Mouse (Mus musculus) 3134 (cell line): ENCODE data around the gene Krt84.
"Not testable (repeated sequence)": the region's sequence is repeated elsewhere in the genome, so short reads cannot be mapped to it uniquely, and the experiment has no call there.

Source experiments
- DNase-seq: peaks from one replicate; pipeline ENCODE4 v3.0.0-alpha.2; 2011; ENCODE audit warnings: low spot score; ENCODE audit not compliant: insufficient read length; ENCODE audit errors: extremely low read depth

Gene Krt84

DNA sequence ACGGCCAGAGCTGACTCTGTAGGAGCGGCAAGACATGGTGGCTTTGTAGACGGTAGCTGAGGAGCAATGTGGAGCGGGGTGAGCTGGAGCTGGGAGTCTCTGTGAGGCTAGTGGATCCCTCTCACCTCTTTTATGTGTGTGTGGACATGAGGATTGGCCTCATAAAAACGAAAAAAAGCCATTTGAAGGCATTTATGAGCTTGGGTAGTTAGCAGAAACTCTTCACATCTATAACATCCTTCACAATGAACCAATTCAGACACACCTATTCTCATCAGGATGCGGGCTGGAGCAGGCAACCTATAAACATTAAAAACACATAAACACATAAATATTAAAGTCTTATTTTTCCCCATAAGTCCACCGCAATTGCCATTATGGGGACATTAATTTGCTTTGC lies at the start of gene Krt84:
TSS of gene Krt84 (minus strand) at position 101 of the 400 bp plus-strand sequence.
- no peak for DNase-seq

DNA sequence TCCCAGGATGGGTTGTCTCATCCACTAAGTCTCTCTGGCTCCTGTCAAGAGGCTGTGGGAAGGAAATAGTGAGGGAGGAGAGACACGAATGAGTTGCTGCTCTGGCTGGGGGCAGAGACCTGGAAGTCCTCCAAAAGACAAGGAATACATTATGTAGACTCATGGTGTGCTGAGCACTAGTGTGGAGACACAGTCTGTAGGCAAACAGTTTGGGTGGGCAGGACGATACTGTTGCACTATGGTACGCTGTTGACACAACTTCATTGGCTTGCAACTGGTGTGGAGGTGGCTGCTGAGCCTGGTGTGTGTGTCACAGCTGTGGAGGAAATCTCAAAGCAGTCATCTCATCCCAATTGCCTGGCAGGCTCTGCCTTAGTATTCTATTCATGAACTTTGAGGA lies 49.1 kb upstream of the Krt84 start:
- no peak for DNase-seq

DNA sequence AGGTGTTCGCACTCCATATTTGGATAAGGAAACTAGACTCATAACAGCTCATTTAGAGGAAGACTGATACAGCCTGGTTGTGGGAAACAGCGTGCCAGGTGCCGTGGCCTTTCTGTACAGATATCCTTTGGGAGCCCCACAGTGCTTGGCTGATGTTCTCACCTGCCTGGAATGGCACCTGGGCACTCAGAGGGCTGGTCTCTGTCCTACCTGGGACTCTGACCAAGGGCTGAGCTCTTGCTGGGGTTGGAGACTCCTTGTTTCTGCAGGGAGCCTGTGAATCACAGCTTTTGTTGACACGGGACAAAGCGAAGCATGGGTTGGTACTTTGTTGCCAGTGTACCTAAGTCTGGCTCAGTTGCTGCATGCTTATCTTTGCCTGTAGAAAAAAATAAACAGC lies 42.9 kb upstream of the Krt84 start:
- DNase-seq = no peak

DNA sequence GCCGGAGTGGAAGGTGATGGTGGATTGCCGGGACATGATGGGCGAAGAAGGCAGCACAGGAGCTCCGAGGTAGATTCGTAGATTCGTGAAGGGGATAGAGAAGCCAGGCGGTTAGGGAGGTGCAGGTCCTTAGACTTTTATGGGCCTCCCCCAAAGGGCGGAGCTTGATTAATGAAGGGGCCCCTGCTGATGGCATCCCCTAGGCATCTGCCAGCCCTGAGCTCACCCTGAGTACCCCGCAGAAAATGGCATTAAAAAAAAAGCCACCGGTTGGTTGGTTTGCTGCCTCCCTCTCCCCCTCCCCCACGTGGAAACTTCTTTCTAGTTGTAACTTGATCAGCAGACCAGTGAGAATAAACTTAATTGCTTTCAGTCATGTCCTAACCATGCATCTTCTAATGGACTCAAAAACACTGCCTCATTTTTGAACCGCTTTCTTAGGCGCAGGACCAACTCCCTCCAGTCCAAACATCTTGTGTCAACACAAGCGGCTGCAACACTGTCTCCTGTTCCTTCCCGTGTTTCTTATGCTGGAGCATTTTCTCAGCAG lies 41.3 kb upstream of the Krt84 start, which contains the start of gene Krt75:
TSS of gene Krt75 (minus strand) at position 109 of the 550 bp plus-strand sequence.
- DNase-seq = no peak

DNA sequence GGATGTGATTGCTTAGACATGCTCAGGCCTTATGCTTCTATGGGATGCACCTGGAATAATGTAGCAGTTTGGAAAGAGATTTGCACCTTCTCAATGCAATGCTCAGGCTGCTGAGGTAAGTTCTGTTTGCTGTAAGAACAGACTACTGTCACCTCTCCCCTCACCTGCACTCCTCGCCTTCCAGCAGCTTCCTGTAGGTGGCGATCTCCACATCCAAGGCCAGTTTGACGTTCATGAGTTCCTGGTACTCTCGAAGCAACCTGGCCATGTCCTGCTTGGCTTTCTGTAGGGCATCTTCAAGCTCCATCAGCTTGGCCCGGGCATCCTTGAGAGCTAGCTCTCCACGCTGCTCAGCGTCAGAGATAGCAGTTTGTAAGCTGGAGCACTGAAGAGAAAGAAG lies 35.2 kb upstream of the Krt84 start:
- no peak for DNase-seq

DNA sequence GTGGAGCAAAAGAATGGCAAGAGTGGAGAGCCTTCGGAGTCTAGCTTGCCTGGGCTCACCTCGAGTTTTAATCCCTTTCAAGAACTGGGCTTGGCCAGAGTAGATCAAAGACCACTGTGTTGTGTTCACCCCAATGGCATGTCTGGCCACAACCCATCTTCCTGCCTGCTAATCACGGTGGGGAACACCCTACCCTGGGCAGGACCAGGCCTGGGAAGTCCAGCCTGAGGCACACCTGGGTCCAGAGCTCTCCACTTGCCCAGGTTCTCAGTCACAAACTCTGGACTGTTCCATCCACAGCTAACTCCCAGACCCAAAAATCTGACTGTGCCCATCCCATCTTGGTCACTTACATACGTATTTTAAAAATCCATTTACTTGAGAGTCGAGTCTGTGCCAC lies 30.2 kb upstream of the Krt84 start, which contains the start of gene Krt90:
TSS of gene Krt90 (minus strand) at position 101 of the 400 bp plus-strand sequence.
- no peak for DNase-seq

DNA sequence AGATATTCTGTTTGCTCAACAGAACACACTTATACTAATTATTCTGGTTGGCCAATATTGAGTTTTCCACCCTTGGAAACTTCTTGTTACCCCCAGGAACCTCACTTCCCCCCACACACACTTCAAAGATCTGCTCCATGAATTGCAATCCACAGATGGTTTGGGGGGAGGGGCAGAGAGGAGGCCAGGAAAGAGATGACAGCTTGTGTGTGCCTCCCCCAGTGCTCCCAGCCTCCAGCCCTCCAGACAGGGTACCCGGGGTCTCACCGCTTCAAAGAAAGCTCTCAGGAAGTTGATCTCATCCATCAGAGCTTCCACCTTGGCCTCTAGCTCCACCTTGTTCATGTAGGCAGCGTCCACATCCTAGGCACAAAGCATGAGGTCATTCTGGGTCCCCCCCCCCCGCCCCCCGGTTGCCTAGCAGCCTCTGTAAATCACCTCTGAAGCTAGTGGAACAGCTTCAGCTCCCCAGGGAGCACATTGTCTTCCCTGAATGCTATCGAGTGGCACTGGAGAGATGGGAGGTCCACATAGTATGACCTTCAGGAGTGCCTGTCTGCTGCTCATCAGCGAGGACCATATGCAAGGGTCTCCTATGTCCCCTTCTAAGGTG lies 25.5 kb upstream of the Krt84 start:
- DNase-seq = no peak

DNA sequence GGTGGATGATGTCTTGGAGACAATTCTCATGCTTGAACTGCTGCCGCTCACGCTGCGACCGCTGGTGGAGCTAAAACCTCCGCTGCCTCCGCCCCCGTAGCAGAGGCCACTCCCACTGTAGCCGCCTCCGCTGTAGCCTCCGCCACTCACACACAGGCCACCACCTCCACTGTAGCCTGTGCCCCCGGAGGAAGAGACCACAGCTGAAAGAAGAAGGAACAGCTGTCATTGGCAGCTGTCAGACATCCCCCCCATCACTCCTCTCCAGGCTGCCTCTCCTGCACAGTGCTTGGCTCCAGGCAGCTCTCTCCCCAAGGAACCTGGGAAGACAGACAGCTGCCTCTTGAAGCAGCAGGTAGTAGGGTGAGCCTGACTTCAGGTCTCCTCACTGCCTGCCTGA lies 20.5 kb upstream of the Krt84 start:
- DNase-seq = no peak

DNA sequence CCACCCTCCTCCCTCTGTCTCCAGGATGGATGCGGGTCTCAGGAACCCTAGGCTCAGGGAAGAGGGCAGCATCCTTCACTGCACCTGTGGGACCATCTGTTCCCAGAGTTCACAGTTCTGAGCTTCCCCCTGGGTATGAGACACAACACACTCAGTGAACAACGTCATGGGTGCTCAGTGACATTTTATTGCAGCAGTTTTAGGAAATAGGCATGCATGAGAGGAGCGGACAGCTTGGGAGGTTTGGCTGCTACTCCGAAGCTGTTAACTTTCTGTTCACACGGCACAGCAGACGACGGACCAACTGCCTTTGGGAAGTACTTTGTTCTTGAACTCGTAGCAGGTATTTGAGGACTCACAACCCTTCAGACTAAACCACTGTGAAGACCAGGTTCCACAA lies 19.6 kb upstream of the Krt84 start:
- DNase-seq = no peak

DNA sequence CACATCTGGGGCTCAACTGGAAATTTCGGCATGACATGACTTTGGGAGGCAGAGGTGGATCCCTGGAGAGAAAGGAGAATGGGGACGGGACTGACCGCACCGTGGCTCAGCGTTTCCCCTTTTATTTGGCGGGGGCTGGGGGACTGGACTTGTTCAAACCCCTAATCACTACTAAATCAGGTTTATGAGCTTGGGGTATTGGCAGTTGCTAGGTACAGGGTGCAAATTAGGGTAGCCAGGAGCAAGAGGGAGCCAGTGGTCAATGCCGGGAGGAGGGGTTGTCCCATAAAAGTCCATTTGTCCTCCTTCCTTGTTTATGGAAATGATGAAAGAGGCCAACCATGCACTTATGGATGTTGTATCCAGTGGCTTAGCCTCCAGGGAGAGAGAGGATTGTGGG lies 17.9 kb upstream of the Krt84 start, which contains the start of gene Krt82:
TSS of gene Krt82 (minus strand) at position 101 of the 400 bp plus-strand sequence.
- DNase-seq = no peak

DNA sequence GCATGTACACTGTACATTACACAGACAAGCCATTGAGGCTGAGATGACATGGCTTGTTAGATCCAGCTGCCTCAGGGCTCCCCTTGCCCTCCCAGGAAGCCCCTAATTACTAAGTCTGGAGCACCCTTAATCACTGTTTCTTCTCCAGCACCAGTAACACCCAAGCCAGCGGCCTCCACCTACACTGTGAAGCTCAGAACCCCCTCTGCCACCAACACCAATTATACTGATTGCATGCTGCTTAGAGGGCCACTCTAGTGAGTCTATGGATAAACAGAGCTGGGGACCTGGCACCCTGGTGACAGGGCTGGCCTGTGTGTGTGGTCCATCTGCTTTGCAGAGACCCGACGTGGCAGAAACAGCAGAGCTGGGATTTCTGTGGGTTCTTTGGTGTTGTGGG lies 11.9 kb upstream of the Krt84 start:
- DNase-seq = no peak

DNA sequence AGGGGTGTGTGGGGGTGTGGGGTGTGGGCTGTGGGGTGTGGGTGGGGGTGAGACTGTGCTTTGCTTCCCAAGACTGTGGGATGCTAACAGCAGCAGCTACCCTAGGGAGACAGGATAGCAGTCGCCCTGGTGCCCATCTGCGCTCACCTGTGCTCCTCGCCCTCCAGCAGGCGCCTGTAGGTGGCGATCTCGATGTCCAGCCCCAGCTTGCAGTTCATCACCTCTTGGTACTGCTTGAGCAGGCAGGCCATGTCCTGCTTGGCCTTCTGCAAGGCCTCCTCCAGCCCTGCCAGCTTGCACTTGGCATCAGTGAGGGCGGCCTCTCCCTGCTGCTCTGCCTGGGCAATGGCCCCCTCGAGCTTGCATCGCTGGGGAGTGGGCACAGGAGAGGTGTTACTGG lies 9.9 kb upstream of the Krt84 start:
- no peak for DNase-seq

DNA sequence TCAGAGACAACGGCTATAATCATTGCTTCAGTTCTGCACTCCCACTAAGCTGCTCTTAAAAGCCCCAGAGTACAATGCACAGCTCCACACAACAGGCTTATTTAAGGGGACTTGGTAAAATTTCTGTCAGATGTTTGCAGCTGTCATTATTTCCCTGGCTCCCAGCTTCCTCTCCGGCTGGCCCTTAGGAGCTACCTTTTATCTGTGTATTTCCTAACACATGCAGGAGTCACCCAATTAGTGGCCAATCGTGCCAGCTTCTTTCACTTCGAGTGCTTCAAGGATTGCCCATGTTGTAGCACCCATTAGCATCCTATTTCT lies 5.9 kb upstream of the Krt84 start:
- no peak for DNase-seq

DNA sequence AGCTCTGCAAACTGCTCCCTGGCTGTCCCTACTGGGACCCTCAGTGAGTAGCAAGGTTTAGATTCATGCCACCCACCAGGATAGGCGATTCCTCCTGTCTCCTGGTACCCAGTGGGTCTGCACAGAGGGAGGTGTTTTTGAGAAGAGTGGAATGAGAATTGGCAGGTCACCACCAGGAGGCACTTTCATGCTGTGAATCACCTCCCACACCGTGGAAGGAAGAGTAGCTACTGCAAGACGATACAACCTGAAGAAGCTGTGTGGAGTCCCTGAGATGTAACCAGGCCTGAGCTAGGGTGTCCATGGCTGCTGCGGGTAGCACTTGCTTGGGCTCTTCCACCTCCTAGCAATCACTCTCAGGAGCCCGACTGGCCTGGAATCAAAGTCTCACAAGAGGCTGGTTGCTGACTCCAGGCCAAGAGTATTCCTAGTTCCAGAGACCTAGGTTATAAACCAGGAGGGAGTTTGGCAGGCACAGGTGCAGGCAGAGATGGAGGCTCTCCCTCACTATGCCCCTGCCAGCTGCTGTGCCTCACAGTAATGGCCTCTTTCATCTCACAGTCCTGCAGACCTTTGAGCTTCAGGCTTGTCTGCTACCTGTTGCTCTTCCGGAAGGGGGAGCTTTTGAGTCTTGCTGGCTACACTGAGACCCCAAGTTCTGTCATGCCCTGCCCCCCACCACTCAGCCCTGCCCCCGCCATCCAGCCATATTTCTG lies 5.4 kb upstream of the Krt84 start:
- no peak for DNase-seq

DNA sequence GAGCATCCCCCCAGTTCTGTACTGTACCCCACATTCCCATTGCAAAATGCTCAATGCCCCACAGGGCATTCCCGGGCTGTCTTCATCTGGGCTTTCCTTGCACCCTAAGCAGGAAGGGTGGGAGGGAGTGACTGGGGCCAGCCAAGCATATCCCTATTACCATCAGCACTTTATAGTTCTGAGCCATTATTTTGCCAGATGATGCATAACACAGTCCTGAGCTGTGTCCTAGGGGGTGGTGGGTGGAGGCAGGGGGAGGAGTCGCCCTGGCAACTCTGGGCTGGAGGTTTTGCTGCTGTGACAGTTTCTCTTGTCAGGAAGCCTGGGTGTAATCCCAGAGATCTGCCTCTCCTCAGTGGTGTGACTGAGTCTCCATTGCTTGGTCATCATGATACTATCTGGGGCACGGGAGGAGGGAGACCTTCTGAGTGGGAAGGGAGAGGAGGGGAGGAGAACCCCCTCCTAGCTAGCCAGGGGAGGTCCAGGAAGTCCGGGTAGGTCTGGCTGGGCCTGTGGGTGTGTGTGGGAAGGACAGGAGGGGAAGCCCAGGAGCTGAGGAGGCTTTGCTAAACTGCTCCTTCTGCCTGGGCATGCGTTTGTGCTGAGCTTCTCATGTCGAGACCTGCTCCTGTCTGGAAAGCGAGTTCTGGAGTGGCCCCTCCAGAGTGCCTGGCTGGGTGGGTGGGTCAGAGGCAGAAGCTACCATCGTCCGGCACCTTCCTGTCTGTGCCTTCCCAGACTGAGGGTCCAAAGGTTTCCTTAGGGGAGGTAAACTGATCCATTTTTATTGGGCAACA lies 3.6 kb upstream of the Krt84 start:
- no peak for DNase-seq

DNA sequence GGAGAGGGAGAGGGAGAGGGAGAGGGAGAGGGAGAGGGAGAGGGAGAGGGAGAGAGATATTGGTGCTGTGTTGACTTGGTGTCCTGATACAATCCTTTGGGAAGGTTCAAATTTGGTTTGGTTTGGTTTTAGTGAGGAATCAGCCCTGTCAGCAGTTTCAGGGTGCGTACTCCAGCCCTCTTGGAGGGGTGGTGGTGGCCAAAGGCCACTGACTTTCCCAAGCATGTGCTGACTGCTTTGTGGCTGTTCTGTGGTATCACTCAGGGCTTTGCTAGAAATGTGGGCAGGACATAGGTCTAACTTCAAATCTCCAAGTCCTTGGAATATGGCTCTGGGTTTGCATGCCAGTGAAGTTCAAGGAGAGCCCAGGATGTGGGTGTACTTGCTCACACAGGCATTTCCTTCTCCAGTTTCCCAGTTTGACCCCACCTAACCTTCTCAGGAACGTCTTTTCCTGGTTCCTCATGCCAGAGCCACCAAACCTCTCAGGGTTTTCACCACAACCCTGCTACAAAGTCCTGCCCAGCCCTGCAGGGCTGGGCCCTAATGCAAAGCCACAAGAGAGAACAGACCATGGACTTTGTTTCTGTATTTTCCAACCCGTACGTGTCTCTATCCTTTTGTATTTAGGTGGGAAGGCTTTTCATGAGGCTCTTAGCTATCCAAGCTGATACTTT lies 9.9 kb downstream of the Krt84 start:
- no peak for DNase-seq

DNA sequence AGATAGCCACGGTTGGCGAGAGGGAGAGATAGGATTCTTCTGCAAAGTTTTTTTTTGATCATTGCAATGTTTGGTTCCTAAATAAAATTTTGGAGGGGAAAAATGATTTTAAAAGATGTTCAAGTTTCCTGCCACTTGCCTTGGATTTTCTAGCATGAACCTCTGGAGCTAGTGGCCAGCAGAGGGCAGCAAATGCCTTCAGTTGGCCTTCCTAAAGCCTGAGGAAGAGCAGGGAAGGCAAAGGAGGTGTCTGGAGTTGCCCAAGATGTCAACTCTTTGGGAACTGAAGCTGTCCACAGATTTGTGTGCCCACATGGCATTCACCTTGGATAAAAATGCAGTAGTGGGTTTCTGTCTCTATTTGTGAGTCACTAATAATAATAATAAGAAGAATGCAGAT lies 12.8 kb downstream of the Krt84 start:
- no peak for DNase-seq

DNA sequence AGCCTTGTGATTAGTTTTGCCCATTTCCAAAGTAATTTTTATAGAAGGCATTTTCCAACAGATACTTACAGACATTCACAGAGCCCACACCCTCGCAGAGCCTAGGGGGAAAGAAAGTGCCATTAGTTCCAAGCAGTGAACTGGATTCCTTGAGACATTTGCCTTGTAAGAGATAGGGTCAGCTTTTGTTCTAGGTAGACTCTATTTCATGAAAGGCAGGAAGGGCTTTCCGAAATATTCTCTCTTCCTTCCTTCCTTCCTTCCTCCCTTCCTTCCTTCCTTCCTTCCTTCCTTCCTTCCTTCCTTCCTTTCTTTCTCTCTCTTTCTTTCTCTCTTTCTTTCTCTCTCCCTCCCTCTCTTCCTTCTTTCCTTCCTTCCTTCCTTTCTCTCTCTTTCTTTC lies 15.5 kb downstream of the Krt84 start, which contains the start of gene Gm49425:
TSS of gene Gm49425 (minus strand) at position 101 of the 400 bp plus-strand sequence.
- not testable (repeated sequence) for DNase-seq

DNA sequence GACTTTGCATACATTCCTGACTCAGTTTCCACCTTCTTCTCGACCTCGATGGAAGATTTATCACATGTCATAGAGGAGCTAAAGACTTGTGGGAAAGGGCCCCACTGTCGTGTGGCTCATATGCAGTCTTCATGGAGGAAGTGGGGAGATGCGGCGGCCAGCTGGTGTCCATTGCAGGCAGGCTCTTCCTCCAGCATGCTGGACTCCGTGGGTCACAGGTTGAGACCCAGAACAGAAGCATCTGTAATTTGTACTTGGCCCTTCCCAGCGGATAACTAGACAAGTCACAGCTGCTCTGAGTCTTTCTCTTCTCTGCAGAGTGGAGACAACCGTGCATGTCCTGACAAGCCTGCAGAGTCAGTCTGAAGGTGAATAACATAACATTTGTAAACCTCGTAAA lies 24.4 kb downstream of the Krt84 start:
- DNase-seq = no peak

DNA sequence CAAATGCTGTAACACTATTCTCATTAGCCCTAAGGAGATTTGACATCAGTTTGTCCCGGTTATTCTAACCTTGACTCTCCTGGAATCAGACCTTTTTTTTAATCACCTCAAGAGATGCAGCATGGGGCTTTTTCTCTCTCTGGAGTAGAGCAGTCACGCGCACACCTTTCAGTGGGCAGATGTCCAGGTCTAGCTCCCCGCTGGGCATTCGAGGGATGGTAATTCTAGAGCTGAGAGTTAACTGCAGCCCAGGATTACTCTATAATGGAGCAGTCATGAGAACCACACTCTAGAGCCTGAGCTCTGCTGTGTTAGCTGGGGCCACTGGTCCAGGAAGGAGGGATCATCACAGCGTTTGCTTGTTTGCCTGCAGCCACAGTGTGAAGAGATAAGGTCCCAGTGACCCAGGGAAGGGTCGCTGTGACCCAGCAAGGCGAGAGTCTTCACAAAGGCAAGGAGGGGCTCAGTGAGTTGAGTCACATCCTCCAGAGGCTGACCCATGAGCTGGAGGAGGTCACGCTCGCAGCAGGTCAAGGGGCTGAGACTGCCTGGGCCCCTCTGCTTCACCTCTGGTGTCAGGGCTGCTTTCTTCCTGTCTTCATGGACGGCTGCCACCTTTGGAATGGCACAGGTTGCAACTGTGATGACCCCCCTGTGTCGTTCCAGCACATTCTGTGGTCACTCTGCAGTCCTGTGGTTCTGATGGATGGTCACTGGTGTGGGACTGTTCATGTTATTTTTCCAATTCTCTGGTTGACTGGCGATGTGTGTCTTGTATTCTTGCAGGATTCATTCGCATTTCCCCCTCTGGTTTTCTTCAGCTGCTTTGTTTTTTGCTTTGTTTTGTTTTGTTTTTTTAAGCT lies 25.5 kb downstream of the Krt84 start:
- no peak for DNase-seq
